Comparison of ENCODE assay signal across 16 mouse cellular contexts in genomic region chr6:82751791-82752190, GRCm38 (mm10). TPM values are rescaled to one million over a fixed set of nuclear protein-coding genes. Genes with fewer than 3 reads are reported as not detected.
DNase-seq lines count a peak whose midpoint lies in the region; ATAC-seq and TF ChIP-seq lines count a peak whose summit lies in the region.
"Had no signal": no experiment of that assay in that cellular context is flagged by ENCODE, and none has a peak within 500 bp of the region (broad histone marks: within the 10 kb centered on the region; RNA-seq: fewer than 3 reads in every experiment).

No protein-coding gene starts in this region.

- 0 out of 2 replicates have a peak overlapping the region, but pooled peaks have one; percentile 0 for H3K4me2 ChIP-seq in heart, embryonic 15.5 days
- H3K4me2 ChIP-seq: hindbrain, embryonic 14.5 days; intestine, embryonic 15.5 days; midbrain, embryonic 15.5 days; stomach, embryonic 15.5 days had no signal

- no peak for ATAC-seq in heart, embryonic 15.5 days (replicated peaks; ENCODE audit: insufficient number of reproducible peaks, insufficient read depth, low FRiP score, low read depth)
- ATAC-seq: forebrain, embryonic 14.5 days; intestine, embryonic 15.5 days; midbrain, embryonic 15.5 days had no signal

- H3K79me2 ChIP-seq in heart, adult 2 months (replicated peaks; ENCODE audit: control insufficient read depth, insufficient read depth, low read length): no peaks in the 10 kb centered on the region

- H3K4me1 ChIP-seq in heart, adult 2 months (ENCODE audit: control insufficient read depth, insufficient read depth, low read length): peaks cover 9% of the 10 kb centered on the region
- peaks cover 67% of the 10 kb centered on the region for H3K4me1 ChIP-seq in heart, embryonic 15.5 days (replicated peaks)
- H3K4me1 ChIP-seq: midbrain, embryonic 15.5 days had no signal

- peak overlapping the region; percentile 93 for H3K27ac ChIP-seq in heart, adult 2 months
- H3K27ac ChIP-seq in heart, embryonic 15.5 days: peak overlapping the region; percentile 65
- H3K27ac ChIP-seq: hindbrain, embryonic 14.5 days; intestine, embryonic 15.5 days; macrophage; midbrain, embryonic 15.5 days; stomach, embryonic 15.5 days had no signal

- no peak overlapping the region for H3K4me3 ChIP-seq in heart, adult 2 months
- no peak overlapping the region for H3K4me3 ChIP-seq in heart, embryonic 15.5 days
- H3K4me3 ChIP-seq: intestine, embryonic 15.5 days; midbrain, embryonic 15.5 days; stomach, embryonic 15.5 days had no signal

- no peak for TF ChIP-seq CTCF in heart, adult 2 months (IDR thresholded peaks at IDR 0.05)

- TF ChIP-seq EP300 in heart, adult 2 months (IDR thresholded peaks at IDR 0.05; ENCODE audit: insufficient read depth, low read depth, low read length): peak; percentile 82

- intact Hi-C loops in heart, adult 2 months (cut with DNase I): loop anchor here (5.0 kb wide), 1 partner anchor 111 kb away; no protein-coding TSS in a partner anchor

- H3K9ac ChIP-seq in heart, adult 2 months (ENCODE audit: low read depth, low read length): peak overlapping the region; percentile 47
- no peak overlapping the region for H3K9ac ChIP-seq in heart, embryonic 15.5 days
- H3K9ac ChIP-seq: hindbrain, embryonic 14.5 days; intestine, embryonic 15.5 days; midbrain, embryonic 15.5 days; stomach, embryonic 15.5 days had no signal

- DNase-seq in lung, postnatal 36 days: peak; percentile 30
- DNase-seq in lung, postnatal 10 days: no peak
- DNase-seq in heart, adult 2 months: peak in 1 of 2 experiments; percentile 69
- no peak for DNase-seq in spleen, postnatal 14 days (ENCODE audit: low spot score in 2 of 2)
- DNase-seq in adrenal gland, postnatal 25 days: no peak
- DNase-seq in adrenal gland, postnatal 36 days: no peak
- DNase-seq: cerebellum, postnatal 36 days; layer of hippocampus, postnatal 36 days; lung, adult 2 months had no signal

- TF ChIP-seq POLR2A in heart, adult 2 months (IDR thresholded peaks at IDR 0.05; ENCODE audit: insufficient read depth, low read depth, low read length): peak; percentile 55; the same call in 1 of the 2 replicates

- no peaks in the 10 kb centered on the region for H3K9me3 ChIP-seq in heart, embryonic 15.5 days (replicated peaks)
- H3K9me3 ChIP-seq: intestine, embryonic 15.5 days; midbrain, embryonic 15.5 days; stomach, embryonic 15.5 days had no signal

- 65% methylated on average over 7 of the region's 7 CpGs for WGBS in heart, adult 2 months
- WGBS in heart, embryonic 15.5 days: 66% methylated on average over 7 of the region's 7 CpGs

- H3K27me3 ChIP-seq in heart, adult 2 months (ENCODE audit: control insufficient read depth, insufficient read depth, low read length): no peaks in the 10 kb centered on the region
- H3K27me3 ChIP-seq in heart, embryonic 15.5 days: no peaks in the 10 kb centered on the region
- H3K27me3 ChIP-seq: intestine, embryonic 15.5 days; midbrain, embryonic 15.5 days; stomach, embryonic 15.5 days had no signal

- H3K36me3 ChIP-seq in heart, adult 2 months (ENCODE audit: control insufficient read depth, insufficient read depth, low read length): peaks cover 5% of the 10 kb centered on the region
- H3K36me3 ChIP-seq in heart, embryonic 15.5 days: peaks cover 5% of the 10 kb centered on the region; the same call in 1 of the 2 replicates
- H3K36me3 ChIP-seq: midbrain, embryonic 15.5 days had no signal

RNA-seq across cellular contexts. Expression of gene Hk2, which starts 22.5 kb away (rescaled TPM):
- total RNA-seq in heart, adult 2 months (2021): 100 to 1,000 TPM; 325 to 363 TPM
- 104 and 173 TPM in 2 replicates for polyA plus RNA-seq in heart, adult 2 months (2012; rRNA removed)
- polyA plus RNA-seq in heart, embryonic 15.5 days (2015; fragmentation: Nextera tagmentation; extraction: Ambion mirVana): 30.2 and 31.0 TPM in 2 replicates
- 87.9 and 110 TPM in 2 replicates for total RNA-seq in adrenal gland, postnatal 25 days (2021)
- 10 to 100 TPM; 77.2 to 98.0 TPM for total RNA-seq in adrenal gland, postnatal 36 days (2021)

RNA-seq across cellular contexts. Expression of gene Pole4, which starts 46.6 kb away (rescaled TPM):
- 10 to 100 TPM; 15.5 to 16.7 TPM for total RNA-seq in heart, adult 2 months (2021)
- 9.2 and 19.5 TPM in 2 replicates for polyA plus RNA-seq in heart, adult 2 months (2012; rRNA removed)
- polyA plus RNA-seq in heart, embryonic 15.5 days (2015; fragmentation: Nextera tagmentation; extraction: Ambion mirVana): 78.0 and 81.7 TPM in 2 replicates
- total RNA-seq in adrenal gland, postnatal 25 days (2021): 42.3 and 49.2 TPM in 2 replicates
- total RNA-seq in adrenal gland, postnatal 36 days (2021): 10 to 100 TPM; 43.1 to 50.3 TPM
